Mouse (Mus musculus): ENCODE results near the gene Arid4b.

GRCm38 (mm10) chr13:14014540-14014939 is 48.5 kb upstream of the Arid4b start:
- TF ChIP-seq CTCF (IDR thresholded peaks at IDR 0.05; ENCODE audit: low read depth, low read length) (no peak), POLR2AphosphoS5 (IDR thresholded peaks at IDR 0.05; ENCODE audit: insufficient replicate concordance, low read depth, low read length) (no peak), GATA1 (IDR thresholded peaks at IDR 0.05; ENCODE audit: borderline replicate concordance, low read length) (no peak), TAL1 (conservative IDR thresholded peaks at IDR 0.05; ENCODE audit: low read depth, low read length) (no peak)
